Mouse (Mus musculus) lung, adult 2 months (tissue): ENCODE data around the gene Ubc. TPM values are rescaled to one million over a fixed set of nuclear protein-coding genes. Genes with fewer than 3 reads are reported as not detected.
"Not testable (repeated sequence)": the region's sequence is repeated elsewhere in the genome, so short reads cannot be mapped to it uniquely, and the experiment has no call there.

Source experiments
- DNase-seq: peaks from one replicate; pipeline ENCODE4 v3.0.0; 2022
- H3K4me1 ChIP-seq: fragments of 200-500 bp; 2 replicates; pipeline ENCODE4 v1.6.1; 2011; ENCODE audit warnings: low read length; ENCODE audit not compliant: control insufficient read depth, insufficient read depth
- H3K4me3 ChIP-seq: fragments of 200-500 bp; replicated peaks from 2 replicates; pipeline ENCODE3; 2011; ENCODE audit warnings: low read depth, mild to moderate bottlenecking, control low read depth, low read length; ENCODE audit errors: extremely low read depth
- CTCF ChIP-seq: fragments of 200-500 bp; IDR thresholded peaks from 2 replicates; pipeline ENCODE4 v1.5.1; 2011; ENCODE audit warnings: mild to moderate bottlenecking, low read length, control low read depth; ENCODE audit not compliant: insufficient read depth
- POLR2A ChIP-seq: fragments of 200-500 bp; IDR thresholded peaks from 2 replicates; pipeline ENCODE4 v1.6.1; 2011; ENCODE audit warnings: low read depth, mild to moderate bottlenecking, control low read depth, low read length, borderline replicate concordance; ENCODE audit errors: extremely low read depth
- WGBS: fragments of 180-500 bp; shearing (Covaris S2); methylation state at CpG from one replicate; pipeline ENCODE4 v1.1.7; 2018; 5-methylcytosine and 5-hydroxymethylcytosine counted together
- polyA plus RNA-seq: library from polyadenylated mRNA; depleted of rRNA; stranded (reverse); fragments of >200 nt; gene quantifications from 2 replicates; pipeline ENCODE4 v1.2.3, GENCODE M21; 2012; rRNA removed

Gene Ubc
- 705 and 874 TPM in 2 replicates for polyA plus RNA-seq

DNA sequence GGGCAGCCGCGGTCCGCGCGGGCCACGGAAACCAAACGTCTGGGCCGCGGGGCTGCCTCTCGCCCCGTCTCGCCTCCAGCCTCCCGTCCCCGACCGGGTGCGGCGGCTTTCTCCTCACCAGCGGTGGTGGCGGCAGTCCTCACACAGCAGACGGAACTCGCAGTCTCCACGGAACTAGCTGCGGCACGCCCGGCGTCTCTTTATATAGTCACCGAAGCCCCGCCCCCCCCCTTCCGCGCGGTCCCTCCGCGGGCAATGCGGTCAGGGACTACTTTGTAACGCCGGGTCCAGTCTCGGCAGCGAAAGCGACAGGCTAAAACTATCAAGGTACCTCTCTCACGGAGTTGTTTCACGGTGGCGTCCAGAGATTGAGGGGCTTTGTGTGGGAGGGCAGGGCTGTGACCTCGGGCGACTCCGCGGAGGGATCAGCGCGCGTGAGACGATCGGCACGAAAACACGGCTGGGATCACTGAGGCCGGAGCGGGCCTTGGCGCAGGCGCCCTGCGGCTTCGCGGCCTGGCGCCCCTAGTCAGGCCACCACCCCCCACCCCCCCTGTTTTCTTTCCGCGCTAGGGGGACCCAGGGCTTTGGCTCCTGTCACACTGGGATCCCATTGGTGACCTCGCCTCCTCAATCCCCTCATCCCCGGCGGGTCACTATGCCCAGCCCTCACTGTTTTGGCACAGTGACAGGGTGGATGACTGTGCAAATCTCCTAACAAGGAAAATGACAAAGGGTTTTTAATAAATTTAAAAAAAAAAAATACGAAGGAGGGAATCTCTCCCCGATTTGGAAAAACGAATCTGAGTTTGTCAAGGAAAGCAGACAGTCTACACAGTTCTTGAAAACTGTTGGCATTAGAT, at the start of gene Ubc:
Ubc (minus strand) TSS at position 624 of the 863 bp plus-strand sequence.
- under 1% methylated on average over 69 of the region's 69 CpGs for WGBS
- peaks cover 17% of the 10 kb centered on the region for H3K4me1 ChIP-seq
- peak; percentile 89 for DNase-seq
- H3K4me3 ChIP-seq: peak within 1 kb of the TSS; percentile 94
- TF ChIP-seq CTCF (no peak), POLR2A (peak; percentile 99)

DNA sequence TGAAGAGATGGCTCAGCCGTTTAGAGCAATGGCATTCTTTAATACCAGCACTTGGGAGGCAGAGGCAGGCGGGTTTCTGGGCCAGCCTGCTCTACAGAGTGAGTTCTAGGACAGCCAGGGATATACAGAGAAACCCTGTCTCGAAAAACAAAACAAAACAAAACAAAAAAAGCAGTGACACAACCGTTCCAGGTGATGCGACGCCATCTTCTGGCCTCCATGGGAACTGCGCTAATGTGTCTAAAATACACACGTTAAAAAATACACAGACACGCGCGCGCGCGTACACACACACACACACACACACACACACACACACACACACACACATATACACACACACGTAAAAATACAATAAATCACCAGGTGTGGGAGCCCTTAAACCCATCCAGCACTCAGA, 44.3 kb upstream of the Ubc start:
- not testable (repeated sequence) for H3K4me3 ChIP-seq, H3K4me1 ChIP-seq, DNase-seq
- WGBS: 60% methylated on average over 15 of the region's 15 CpGs

DNA sequence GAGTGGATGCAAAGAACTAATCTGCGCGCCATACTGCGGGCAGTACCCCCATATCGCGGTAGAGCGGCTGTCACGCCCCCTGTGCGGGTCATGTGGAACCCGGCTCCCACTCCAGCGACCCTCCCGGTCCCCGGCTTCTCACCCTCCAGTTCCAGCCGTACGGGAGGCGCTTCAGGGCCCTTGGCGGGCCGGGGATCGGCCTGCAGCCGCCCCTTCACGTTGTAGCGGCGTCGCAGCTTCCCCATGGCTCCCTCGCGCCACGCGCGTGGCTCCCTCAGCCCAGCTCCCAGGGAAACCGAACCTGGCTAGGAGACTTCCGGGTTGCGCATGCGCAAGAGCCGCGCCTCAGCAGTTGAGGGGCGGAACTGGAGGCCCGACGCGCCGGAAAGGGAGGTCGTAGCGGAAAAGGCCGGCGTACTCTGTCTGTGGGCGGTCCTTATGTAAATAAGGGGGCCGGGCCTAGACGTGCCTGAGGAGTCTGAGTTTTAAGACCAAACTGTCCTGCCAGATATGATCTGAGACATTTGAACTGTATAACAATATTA, 43.9 kb upstream of the Ubc start, which contains the start of gene Dhx37:
Dhx37 (minus strand) TSS at position 329 of the 545 bp plus-strand sequence.
- WGBS: under 1% methylated on average over 46 of the region's 46 CpGs
- DNase-seq: peak; percentile 87
- Histone ChIP-seq H3K4me3 (peak within 1 kb of the TSS; percentile 78), H3K4me1 (peaks cover 2% of the 10 kb centered on the region; the same call in 1 of the 2 replicates)
- peak; percentile 53; the same call in 1 of the 2 replicates for TF ChIP-seq POLR2A
- no peak for TF ChIP-seq CTCF

DNA sequence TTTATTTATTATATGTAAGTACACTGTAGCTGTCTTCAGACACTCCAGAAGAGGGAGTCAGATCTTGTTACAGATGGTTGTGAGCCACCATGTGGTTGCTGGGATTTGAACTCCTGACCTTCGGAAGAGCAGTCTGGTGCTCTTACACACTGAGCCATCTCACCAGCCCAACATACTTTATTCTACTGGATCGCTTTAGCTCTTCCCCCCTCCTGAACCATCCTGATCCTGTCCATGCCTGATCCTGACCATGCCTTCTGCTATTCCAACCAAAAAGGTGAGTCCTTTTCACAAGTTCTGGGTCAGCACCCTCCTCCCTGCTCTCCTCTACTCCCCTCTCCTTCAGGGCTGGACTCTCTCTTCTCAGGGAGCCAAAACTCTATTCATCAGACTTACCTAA, 42.3 kb upstream of the Ubc start:
- DNase-seq, H3K4me1 ChIP-seq, H3K4me3 ChIP-seq: not testable (repeated sequence)
- WGBS: 94% methylated on average over 2 of the region's 2 CpGs

DNA sequence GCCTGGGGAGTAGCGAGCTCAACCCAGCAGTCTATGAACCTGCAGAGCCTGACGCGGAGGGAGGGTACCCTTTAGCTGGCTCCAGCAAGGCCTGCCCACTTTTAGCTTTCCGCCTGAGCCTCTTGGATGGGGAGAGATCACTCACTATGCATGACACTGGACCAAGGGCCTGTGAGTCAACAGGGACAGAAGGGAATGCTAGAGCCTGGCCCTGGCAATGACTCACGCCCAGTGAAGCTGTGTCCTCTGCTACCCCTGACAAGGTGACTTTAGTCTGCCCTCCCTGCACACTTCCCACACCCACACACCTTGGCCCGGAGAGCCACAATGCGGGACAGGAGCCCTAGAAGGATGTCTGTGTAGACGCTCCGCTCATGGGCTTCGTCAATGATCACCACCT, 36.3 kb upstream of the Ubc start:
- TF ChIP-seq CTCF (no peak), POLR2A (no peak)
- 95% methylated on average over 10 of the region's 10 CpGs for WGBS
- DNase-seq: no peak
- Histone ChIP-seq H3K4me3 (no peak overlapping the region), H3K4me1 (no peaks in the 10 kb centered on the region)

DNA sequence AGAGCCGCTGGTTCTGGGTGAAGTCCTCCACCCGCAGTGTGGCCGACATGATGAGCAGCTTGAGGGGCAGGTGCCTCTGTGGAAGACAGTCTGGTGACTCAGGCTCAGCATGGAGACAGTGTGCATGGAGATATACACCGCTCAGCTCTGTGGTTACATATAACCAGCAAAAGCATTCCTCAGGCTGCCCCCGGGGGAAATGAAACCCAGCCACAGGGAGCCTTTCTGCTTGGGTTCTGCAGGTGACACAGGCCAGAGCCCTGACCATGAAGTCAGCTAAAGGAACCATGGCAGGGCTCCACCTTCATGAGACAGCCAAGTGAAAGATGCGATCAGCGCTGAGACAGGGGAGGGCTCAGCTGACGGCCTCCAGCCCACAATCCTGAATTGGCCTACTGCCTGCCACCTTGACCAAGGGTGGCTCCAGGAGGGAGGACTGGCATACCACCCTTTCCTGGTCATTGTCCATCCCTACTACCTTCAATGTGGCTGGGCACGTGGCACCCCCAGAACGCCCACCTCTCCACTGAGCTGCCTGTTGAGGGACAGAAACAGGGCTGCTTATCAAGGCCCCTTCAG, 35.8 kb upstream of the Ubc start:
- no peak for DNase-seq
- H3K4me3 ChIP-seq: no peak overlapping the region
- H3K4me1 ChIP-seq: no peaks in the 10 kb centered on the region
- 88% methylated on average over 10 of the region's 10 CpGs for WGBS
- TF ChIP-seq CTCF (no peak), POLR2A (no peak)

DNA sequence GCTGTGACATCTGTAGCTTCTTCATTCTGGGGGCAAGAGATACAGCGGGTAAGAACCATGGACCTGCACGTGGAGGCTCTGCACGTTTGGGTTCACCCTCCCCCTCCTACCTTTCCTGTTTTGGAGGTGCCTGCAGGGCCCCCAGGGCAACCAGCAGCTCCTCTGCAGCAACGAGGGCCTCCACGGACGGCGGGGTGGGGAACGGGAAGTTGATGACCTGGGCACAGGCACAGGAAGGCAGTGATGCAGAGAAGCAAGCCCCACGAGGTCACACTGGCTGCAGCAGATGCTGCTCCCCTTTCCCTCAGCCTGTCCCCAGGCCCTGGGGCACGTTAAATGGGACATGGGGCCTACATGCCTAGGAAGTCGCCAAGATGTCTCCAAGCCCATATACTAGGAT, 29.1 kb upstream of the Ubc start:
- Histone ChIP-seq H3K4me1 (no peaks in the 10 kb centered on the region), H3K4me3 (no peak overlapping the region)
- WGBS: 71% methylated on average over 11 of the region's 11 CpGs
- TF ChIP-seq CTCF: no peak
- TF ChIP-seq POLR2A: no peak
- DNase-seq: no peak

DNA sequence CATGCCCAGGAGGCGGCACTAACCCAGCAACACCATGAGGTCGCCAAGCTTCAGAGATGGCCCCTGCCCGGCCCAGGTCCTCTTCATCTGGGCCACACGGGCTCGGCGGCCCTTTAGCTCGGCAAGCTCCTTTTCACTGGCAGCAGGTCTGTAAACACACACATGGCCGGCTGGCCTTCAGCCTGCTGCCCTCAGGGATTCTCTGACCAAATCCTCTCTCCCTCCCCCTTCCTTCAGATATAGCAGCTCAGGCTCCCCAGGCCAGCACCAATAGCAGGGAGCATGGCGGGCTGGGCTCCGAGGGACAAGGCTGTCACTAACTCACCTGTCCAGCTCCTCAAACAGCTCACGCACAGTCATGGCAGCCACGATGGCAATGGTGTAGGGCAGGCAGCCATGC, 28.6 kb upstream of the Ubc start:
- H3K4me1 ChIP-seq: no peaks in the 10 kb centered on the region
- TF ChIP-seq CTCF: no peak
- no peak for TF ChIP-seq POLR2A
- no peak for DNase-seq
- WGBS: 89% methylated on average over 12 of the region's 12 CpGs
- H3K4me3 ChIP-seq: no peak overlapping the region

DNA sequence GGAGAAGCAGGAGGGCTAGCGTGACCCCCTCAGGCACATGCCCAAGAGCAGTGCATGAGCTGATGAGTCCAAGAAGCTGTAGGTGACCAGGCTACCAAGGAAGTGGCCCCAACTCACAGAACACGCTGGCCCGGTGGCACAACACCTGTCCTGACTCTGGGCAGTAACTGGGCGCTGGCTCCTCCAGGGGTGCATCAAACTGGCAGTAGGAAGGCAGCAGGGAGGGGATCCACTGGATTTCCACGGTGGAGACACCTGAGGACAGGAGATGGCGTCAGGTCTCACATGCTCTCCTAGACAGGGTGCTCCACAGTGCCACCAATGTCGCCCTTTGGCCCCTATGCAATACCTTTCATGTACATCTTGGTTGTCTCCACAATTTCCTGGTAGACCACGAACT, 26.2 kb upstream of the Ubc start:
- no peak for DNase-seq
- Histone ChIP-seq H3K4me3 (no peak overlapping the region), H3K4me1 (no peaks in the 10 kb centered on the region)
- WGBS: 93% methylated on average over 8 of the region's 8 CpGs
- TF ChIP-seq POLR2A: no peak
- TF ChIP-seq CTCF: no peak

DNA sequence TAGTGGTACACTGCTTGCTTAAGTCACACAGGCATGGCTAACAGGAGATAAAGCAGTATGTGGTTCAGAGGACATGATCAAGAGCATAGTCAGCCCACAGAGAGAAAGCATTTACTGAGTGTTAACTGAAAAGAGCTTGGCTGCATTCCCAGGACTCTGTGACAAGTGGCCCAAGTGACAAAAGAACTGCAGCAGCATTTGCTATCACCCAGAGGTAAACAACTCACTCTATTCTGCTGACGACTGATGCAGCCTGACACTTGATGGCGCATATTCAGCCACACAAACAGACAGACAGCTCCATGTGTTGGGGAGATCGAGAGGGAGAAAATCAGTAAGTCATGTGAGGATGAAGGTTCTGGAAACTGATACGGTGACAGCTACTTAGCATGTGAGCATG, 23.8 kb upstream of the Ubc start:
- no peak for DNase-seq
- Histone ChIP-seq H3K4me1 (no peaks in the 10 kb centered on the region), H3K4me3 (no peak overlapping the region)
- TF ChIP-seq POLR2A (no peak), CTCF (no peak)
- 52% methylated on average over 4 of the region's 4 CpGs for WGBS

DNA sequence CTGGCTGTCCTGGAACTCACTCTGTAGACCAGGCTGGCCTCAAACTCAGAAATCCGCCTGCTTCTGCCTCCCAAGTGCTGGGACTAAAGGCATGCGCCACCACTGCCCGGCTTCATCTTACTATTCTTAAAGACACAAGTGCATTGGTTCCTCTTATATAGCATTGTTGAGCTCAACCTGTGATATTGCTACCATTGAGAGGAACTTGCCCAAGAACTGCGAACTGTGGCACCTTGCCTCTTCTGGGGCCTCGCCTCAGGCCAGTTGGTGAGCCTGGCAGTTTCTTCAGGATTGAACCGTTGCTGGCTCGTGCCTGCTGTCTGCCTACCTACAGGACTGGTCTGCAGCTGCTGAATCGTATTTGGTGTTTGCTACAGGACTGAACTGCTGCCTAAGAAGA, 22.5 kb upstream of the Ubc start:
- H3K4me3 ChIP-seq, H3K4me1 ChIP-seq, DNase-seq: not testable (repeated sequence)
- 83% methylated on average over 8 of the region's 8 CpGs for WGBS
